Mouse (Mus musculus) megakaryocyte, embryonic 14.5 days (primary cell): ENCODE data around the gene Hivep3.

Experiments
- FLI1 ChIP-seq: IDR thresholded peaks from 2 replicates; pipeline ENCODE4 v1.6.1; 2012; ENCODE audit warnings: low read length, inconsistent platforms, mixed read lengths
- GATA1 ChIP-seq: IDR thresholded peaks from 3 replicates; pipeline ENCODE4 v1.6.1; 2012; ENCODE audit warnings: mixed read lengths, low read length, inconsistent platforms, borderline replicate concordance

GRCm38 (mm10) chr4:119751408-119752006 is 17.9 kb downstream of the Hivep3 start:
- TF ChIP-seq FLI1 (no peak), GATA1 (no peak)
